Mouse (Mus musculus) testis, adult 2 months (tissue): Measurements from ENCODE around the gene Supt3. TPM values are rescaled to one million over a fixed set of nuclear protein-coding genes. Genes with fewer than 3 reads are reported as not detected.

Experiments
- H3K27ac ChIP-seq: fragments of 200-500 bp; 2 replicates; pipeline ENCODE4 v1.5.1; 2012; ENCODE audit warnings: low read depth, low read length; ENCODE audit not compliant: control insufficient read depth, insufficient read depth
- H3K27me3 ChIP-seq: fragments of 200-500 bp; 2 replicates; pipeline ENCODE4 v1.6.1; 2012; ENCODE audit warnings: mild to moderate bottlenecking, low read length, moderate library complexity; ENCODE audit not compliant: control insufficient read depth, insufficient read depth
- H3K36me3 ChIP-seq: fragments of 200-500 bp; 2 replicates; pipeline ENCODE4 v1.6.1; 2012; ENCODE audit warnings: mild to moderate bottlenecking, low read length; ENCODE audit not compliant: control insufficient read depth, insufficient read depth
- H3K4me1 ChIP-seq: fragments of 200-500 bp; 2 replicates; pipeline ENCODE4 v1.6.1; 2012; ENCODE audit warnings: low read length; ENCODE audit not compliant: control insufficient read depth, insufficient read depth
- H3K4me3 ChIP-seq: fragments of 200-500 bp; 2 replicates; pipeline ENCODE4 v1.5.1; 2012; ENCODE audit warnings: low read depth, mild to moderate bottlenecking, low read length, moderate library complexity, mixed read lengths; ENCODE audit not compliant: control insufficient read depth
- CTCF ChIP-seq: fragments of 200-500 bp; IDR thresholded peaks from 2 replicates; pipeline ENCODE4 v1.5.1; 2012; ENCODE audit warnings: low read depth, mild to moderate bottlenecking, inconsistent platforms, low read length, moderate library complexity; ENCODE audit not compliant: control insufficient read depth, insufficient read depth, insufficient replicate concordance
- POLR2A ChIP-seq: fragments of 200-500 bp; IDR thresholded peaks from 2 replicates; pipeline ENCODE4 v1.6.1; 2012; ENCODE audit warnings: low read depth, mild to moderate bottlenecking, inconsistent platforms, low read length, moderate library complexity; ENCODE audit not compliant: control insufficient read depth
- polyA plus RNA-seq: library from polyadenylated mRNA; depleted of rRNA; stranded (reverse); fragments of >200 nt; gene quantifications from 2 replicates; pipeline ENCODE4 v1.2.3, GENCODE M21; 2012

Gene Supt3
- polyA plus RNA-seq, 1 experiment: 19.6 TPM

GRCm38 (mm10) chr17:44737275-44738120 lies 39.5 kb upstream of the Supt3 start:
- Histone ChIP-seq H3K36me3 (no peaks in the 10 kb centered on the region), H3K4me1 (peaks cover 12% of the 10 kb centered on the region), H3K27ac (no peak overlapping the region), H3K27me3 (peaks cover 2% of the 10 kb centered on the region), H3K4me3 (no peak overlapping the region)
- TF ChIP-seq CTCF: no peak

GRCm38 (mm10) chr17:44738121-44738637 lies 38.8 kb upstream of the Supt3 start:
- no peak overlapping the region for H3K4me3 ChIP-seq
- peaks cover 12% of the 10 kb centered on the region for H3K4me1 ChIP-seq
- no peak overlapping the region for H3K27ac ChIP-seq
- H3K27me3 ChIP-seq: peaks cover 2% of the 10 kb centered on the region
- TF ChIP-seq POLR2A (no peak), CTCF (no peak)
- no peaks in the 10 kb centered on the region for H3K36me3 ChIP-seq

- H3K27me3 ChIP-seq: no peaks in the 10 kb centered on the region; the same call in 1 of the 2 replicates
- H3K36me3 ChIP-seq: no peaks in the 10 kb centered on the region
- H3K27ac ChIP-seq: no peak overlapping the region
- peaks cover 2% of the 10 kb centered on the region for H3K4me1 ChIP-seq
- TF ChIP-seq POLR2A (no peak), CTCF (no peak)
- no peak overlapping the region for H3K4me3 ChIP-seq
These were observed 34.7 kb upstream of the Supt3 start for GRCm38 (mm10) chr17:44742246-44742645.

- no peak for TF ChIP-seq CTCF
- no peak for TF ChIP-seq POLR2A
- Histone ChIP-seq H3K4me3 (no peak overlapping the region), H3K27me3 (no peaks in the 10 kb centered on the region), H3K27ac (no peak overlapping the region), H3K4me1 (peaks cover 4% of the 10 kb centered on the region), H3K36me3 (no peaks in the 10 kb centered on the region)
These were observed 33.2 kb upstream of the Supt3 start for GRCm38 (mm10) chr17:44743780-44744179.

- no peak for TF ChIP-seq CTCF
- TF ChIP-seq POLR2A: no peak
These were observed 31.6 kb upstream of the Supt3 start for GRCm38 (mm10) chr17:44745378-44745777.

GRCm38 (mm10) chr17:44766318-44766717 lies 10.6 kb upstream of the Supt3 start:
- no peaks in the 10 kb centered on the region for H3K4me1 ChIP-seq
- no peak for TF ChIP-seq CTCF
- no peak for TF ChIP-seq POLR2A
- H3K27ac ChIP-seq: no peak overlapping the region
- no peak overlapping the region for H3K4me3 ChIP-seq
- no peaks in the 10 kb centered on the region for H3K27me3 ChIP-seq
- H3K36me3 ChIP-seq: no peaks in the 10 kb centered on the region

More at GRCm38 (mm10) chr17:44745378-44745777, 31.6 kb upstream of the Supt3 start:
- no peaks in the 10 kb centered on the region for H3K27me3 ChIP-seq
- H3K4me3 ChIP-seq: no peak overlapping the region
- peaks cover 4% of the 10 kb centered on the region for H3K4me1 ChIP-seq
- no peak overlapping the region for H3K27ac ChIP-seq
- no peaks in the 10 kb centered on the region for H3K36me3 ChIP-seq

- Histone ChIP-seq H3K27me3 (no peaks in the 10 kb centered on the region), H3K4me3 (no peak overlapping the region), H3K27ac (no peak overlapping the region), H3K4me1 (no peaks in the 10 kb centered on the region), H3K36me3 (no peaks in the 10 kb centered on the region)
- TF ChIP-seq CTCF (no peak), POLR2A (no peak)
These were observed 10.0 kb upstream of the Supt3 start for GRCm38 (mm10) chr17:44766975-44767374.

GRCm38 (mm10) chr17:44767375-44767774 lies 9.6 kb upstream of the Supt3 start:
- Histone ChIP-seq H3K4me3 (no peak overlapping the region), H3K4me1 (no peaks in the 10 kb centered on the region), H3K27me3 (no peaks in the 10 kb centered on the region), H3K27ac (no peak overlapping the region), H3K36me3 (no peaks in the 10 kb centered on the region)
- no peak for TF ChIP-seq POLR2A
- no peak for TF ChIP-seq CTCF
